Mouse (Mus musculus): Measurements from ENCODE around the gene Psmb8.

The Psmb8 gene

GRCm38 (mm10) chr17:34196941-34197894, at the start of gene Psmb8:
TSS of gene Psmb8 (plus strand) at chr17:34197721.
- peak; percentile 73 for DNase-seq (ENCODE audit: low read depth, low spot score)

- peak; percentile 86 for DNase-seq (ENCODE audit: low read depth, low spot score)
These were observed 44.6 kb upstream of the Psmb8 start, which contains the start of gene H2-DMb1 for GRCm38 (mm10) chr17:34152923-34153322. TSS of gene H2-DMb1 (plus strand) at chr17:34153072.

GRCm38 (mm10) chr17:34155534-34155933, 42.0 kb upstream of the Psmb8 start:
- no peak for DNase-seq (ENCODE audit: low read depth, low spot score)

GRCm38 (mm10) chr17:34164202-34164895, 33.2 kb upstream of the Psmb8 start:
- DNase-seq (ENCODE audit: low read depth, low spot score) = peak; percentile 26

GRCm38 (mm10) chr17:34165033-34165730, 32.3 kb upstream of the Psmb8 start:
- DNase-seq (ENCODE audit: low read depth, low spot score) = no peak

GRCm38 (mm10) chr17:34169279-34169678, 28.2 kb upstream of the Psmb8 start:
- peak; percentile 75 for DNase-seq (ENCODE audit: low read depth, low spot score)

- no peak for DNase-seq (ENCODE audit: low read depth, low spot score)
These were observed 27.0 kb upstream of the Psmb8 start for GRCm38 (mm10) chr17:34170487-34170876.

GRCm38 (mm10) chr17:34170877-34171498, 26.5 kb upstream of the Psmb8 start:
- DNase-seq (ENCODE audit: low read depth, low spot score) = peak; percentile 88

GRCm38 (mm10) chr17:34172528-34172927, 25.0 kb upstream of the Psmb8 start:
- DNase-seq (ENCODE audit: low read depth, low spot score) = no peak

- DNase-seq (ENCODE audit: low read depth, low spot score) = no peak
These were observed 23.4 kb upstream of the Psmb8 start for GRCm38 (mm10) chr17:34174075-34174474.

GRCm38 (mm10) chr17:34177179-34177578, 20.3 kb upstream of the Psmb8 start:
- no peak for DNase-seq (ENCODE audit: low read depth, low spot score)

GRCm38 (mm10) chr17:34179019-34179418, 18.5 kb upstream of the Psmb8 start:
- no peak for DNase-seq (ENCODE audit: low read depth, low spot score)

GRCm38 (mm10) chr17:34179913-34180859, 17.3 kb upstream of the Psmb8 start:
- no peak for DNase-seq (ENCODE audit: low read depth, low spot score)

- DNase-seq (ENCODE audit: low read depth, low spot score) = no peak
These were observed 13.8 kb upstream of the Psmb8 start for GRCm38 (mm10) chr17:34183564-34184219.

- no peak for DNase-seq (ENCODE audit: low read depth, low spot score)
These were observed 12.0 kb upstream of the Psmb8 start for GRCm38 (mm10) chr17:34185526-34185925.

GRCm38 (mm10) chr17:34186885-34187260, 10.6 kb upstream of the Psmb8 start:
- DNase-seq (ENCODE audit: low read depth, low spot score) = no peak

- peak; percentile 95 for DNase-seq (ENCODE audit: low read depth, low spot score)
These were observed 10.1 kb upstream of the Psmb8 start, which contains the start of the genes Tap1 and Psmb9 for GRCm38 (mm10) chr17:34187261-34187916. TSS of gene Tap1 (plus strand) at chr17:34187553. TSS of gene Psmb9 (minus strand) at chr17:34187764.

- DNase-seq (ENCODE audit: low read depth, low spot score) = no peak
These were observed 9.5 kb upstream of the Psmb8 start for GRCm38 (mm10) chr17:34188010-34188409.

- DNase-seq (ENCODE audit: low read depth, low spot score) = no peak
These were observed 8.5 kb upstream of the Psmb8 start for GRCm38 (mm10) chr17:34188986-34189385.
